Mouse (Mus musculus) midbrain, postnatal 0 days (tissue): ENCODE results near the gene Tango2. TPM values are rescaled to one million over a fixed set of nuclear protein-coding genes. Genes with fewer than 3 reads are reported as not detected.
A peak's percentile ranks its signal among the peaks of the same experiment; 100 is the strongest.

Experiments used
- ATAC-seq: fragments of 200-750 bp; cut with Nextera tagmentation; 2 replicates; pipeline ENCODE4 v1.8.0; 2017; ENCODE audit warnings: moderate number of reproducible peaks, mild to moderate bottlenecking, moderate TSS enrichment, moderate library complexity; ENCODE audit not compliant: low FRiP score
- DNase-seq: peaks from one replicate; pipeline ENCODE4 v3.0.0-alpha.2; 2015; ENCODE audit warnings: low spot score
- H3K27ac ChIP-seq: fragments of 300-500 bp; sonication (generic); 2 replicates; pipeline ENCODE4 v1.5.1; 2014; ENCODE audit warnings: low read depth, mild to moderate bottlenecking, low read length, mixed read lengths
- H3K27me3 ChIP-seq: fragments of 300-500 bp; sonication (generic); 2 replicates; pipeline ENCODE4 v1.6.1; 2014; ENCODE audit warnings: low read length, control low read depth, mixed read lengths; ENCODE audit not compliant: insufficient read depth
- H3K36me3 ChIP-seq: fragments of 300-500 bp; sonication (generic); 2 replicates; pipeline ENCODE4 v1.6.1; 2014; ENCODE audit warnings: low read length, control low read depth, mixed read lengths; ENCODE audit not compliant: insufficient read depth
- H3K4me1 ChIP-seq: fragments of 300-500 bp; sonication (generic); 2 replicates; pipeline ENCODE4 v1.6.1; 2014; ENCODE audit warnings: mild to moderate bottlenecking, control low read depth, antibody characterized with exemption, low read length, mixed read lengths; ENCODE audit not compliant: insufficient read depth
- H3K4me2 ChIP-seq: fragments of 300-500 bp; sonication (generic); 2 replicates; pipeline ENCODE4 v1.6.1; 2014; ENCODE audit warnings: low read depth, mild to moderate bottlenecking, low read length, mixed read lengths; ENCODE audit not compliant: poor library complexity, severe bottlenecking
- H3K4me3 ChIP-seq: fragments of 300-500 bp; sonication (generic); 2 replicates; pipeline ENCODE4 v1.5.1; 2014; ENCODE audit warnings: low read depth, mild to moderate bottlenecking, low read length, moderate library complexity
- H3K9ac ChIP-seq: fragments of 300-500 bp; sonication (generic); replicated peaks from 2 replicates; pipeline ENCODE4 v1.6.1; 2014; ENCODE audit warnings: mild to moderate bottlenecking, low read length, moderate library complexity, mixed read lengths; ENCODE audit not compliant: poor library complexity, severe bottlenecking
- H3K9me3 ChIP-seq: fragments of 300-500 bp; sonication (generic); 2 replicates; pipeline ENCODE4 v1.6.1; 2016; ENCODE audit warnings: low read length, control low read depth
- CTCF ChIP-seq: IDR thresholded peaks from 2 replicates; pipeline ENCODE4 v1.5.1; 2016; ENCODE audit warnings: antibody characterized with exemption, mild to moderate bottlenecking
- WGBS: fragments of 180-500 bp; shearing (Covaris S2); extraction: QIAGEN DNeasy Blood & Tissue Kit; methylation state at CpG from one replicate; pipeline ENCODE4 v1.1.7; 2014; 5-methylcytosine and 5-hydroxymethylcytosine counted together
- polyA plus RNA-seq: library from polyadenylated mRNA; unstranded; fragments of >200 nt; fragmentation: Nextera tagmentation; extraction: Ambion mirVana; gene quantifications from 2 replicates; pipeline ENCODE4 v1.2.1, GENCODE M21; 2015
- total RNA-seq: library from RNA; depleted of rRNA; stranded (reverse); fragments of >200 nt; gene quantifications from 2 replicates; pipeline ENCODE4 v1.2.3, GENCODE M21; 2014

Tango2 gene
- total and polyA plus RNA-seq, 2 experiments from 2014 or later: 44.1 to 88.0 TPM

GRCm38 (mm10) chr16:18343778-18344177 lies 4.1 kb downstream of the Tango2 start:
- under 1% methylated on average over 38 of the region's 38 CpGs for WGBS
- peak overlapping the region; percentile 70 for H3K27ac ChIP-seq
- no peaks in the 10 kb centered on the region for H3K36me3 ChIP-seq
- no peak; the same call in 1 of the 2 replicates for TF ChIP-seq CTCF
- ATAC-seq (peak; percentile 88), DNase-seq (peak; percentile 98)
- H3K4me2 ChIP-seq: peak overlapping the region; percentile 74
- H3K4me3 ChIP-seq: peak overlapping the region; percentile 47
- H3K9ac ChIP-seq: peak overlapping the region; percentile 57
- H3K4me1 ChIP-seq: peaks cover 17% of the 10 kb centered on the region; the same call in 1 of the 2 replicates
- H3K27me3 ChIP-seq: no peaks in the 10 kb centered on the region
- no peaks in the 10 kb centered on the region for H3K9me3 ChIP-seq

- Histone ChIP-seq H3K27ac (peak overlapping the region; percentile 39), H3K4me1 (peaks cover 17% of the 10 kb centered on the region; the same call in 1 of the 2 replicates), H3K4me3 (peak overlapping the region; percentile 47), H3K9ac (peak overlapping the region; percentile 57), H3K27me3 (no peaks in the 10 kb centered on the region), H3K4me2 (peak overlapping the region; percentile 74), H3K9me3 (no peaks in the 10 kb centered on the region), H3K36me3 (peaks cover 3% of the 10 kb centered on the region; the same call in 1 of the 2 replicates)
- ATAC-seq: peak; percentile 1; the same call in 1 of the 2 replicates
- TF ChIP-seq CTCF: no peak
- 40% methylated on average over 9 of the region's 9 CpGs for WGBS
- no peak for DNase-seq
Observed at GRCm38 (mm10) chr16:18342650-18343570, 5.0 kb downstream of the Tango2 start.

GRCm38 (mm10) chr16:18342076-18342475 lies 5.8 kb downstream of the Tango2 start:
- Histone ChIP-seq H3K4me1 (peaks cover 11% of the 10 kb centered on the region; the same call in 1 of the 2 replicates), H3K9me3 (no peaks in the 10 kb centered on the region), H3K36me3 (peaks cover 3% of the 10 kb centered on the region; the same call in 1 of the 2 replicates), H3K4me2 (no peak overlapping the region), H3K4me3 (no peak overlapping the region), H3K27me3 (no peaks in the 10 kb centered on the region), H3K9ac (0 out of 2 replicates have a peak overlapping the region, but pooled peaks have one; percentile 25), H3K27ac (no peak overlapping the region)
- no peak for ATAC-seq
- no peak for DNase-seq
- 72% methylated on average over 2 of the region's 2 CpGs for WGBS
- no peak for TF ChIP-seq CTCF

- Histone ChIP-seq H3K27ac (no peak overlapping the region), H3K9ac (no peak overlapping the region), H3K9me3 (no peaks in the 10 kb centered on the region), H3K4me3 (no peak overlapping the region), H3K4me2 (no peak overlapping the region), H3K4me1 (peaks cover 11% of the 10 kb centered on the region; the same call in 1 of the 2 replicates), H3K27me3 (no peaks in the 10 kb centered on the region), H3K36me3 (peaks cover 3% of the 10 kb centered on the region; the same call in 1 of the 2 replicates)
- ATAC-seq (no peak), DNase-seq (no peak)
- 95% methylated on average over 8 of the region's 8 CpGs for WGBS
- TF ChIP-seq CTCF: no peak
Observed at GRCm38 (mm10) chr16:18341605-18342004, 6.3 kb downstream of the Tango2 start.

GRCm38 (mm10) chr16:18339866-18340265 lies 8.0 kb downstream of the Tango2 start:
- no peak overlapping the region for H3K9ac ChIP-seq
- no peaks in the 10 kb centered on the region for H3K9me3 ChIP-seq
- no peak overlapping the region for H3K4me3 ChIP-seq
- no peaks in the 10 kb centered on the region for H3K27me3 ChIP-seq
- TF ChIP-seq CTCF: no peak
- peaks cover 3% of the 10 kb centered on the region; the same call in 1 of the 2 replicates for H3K36me3 ChIP-seq
- ATAC-seq: no peak
- no peak overlapping the region for H3K4me2 ChIP-seq
- no peak overlapping the region for H3K27ac ChIP-seq
- DNase-seq: peak; percentile 51
- 50% methylated on average over 1 of the region's 1 CpGs for WGBS
- peaks cover 11% of the 10 kb centered on the region; the same call in 1 of the 2 replicates for H3K4me1 ChIP-seq

GRCm38 (mm10) chr16:18337261-18337660 lies 10.6 kb downstream of the Tango2 start:
- no peak overlapping the region for H3K4me3 ChIP-seq
- H3K9ac ChIP-seq: no peak overlapping the region
- DNase-seq: no peak

More at GRCm38 (mm10) chr16:18337261-18337660, 10.6 kb downstream of the Tango2 start:
- TF ChIP-seq CTCF: no peak
- Histone ChIP-seq H3K27ac (no peak overlapping the region), H3K4me2 (no peak overlapping the region), H3K27me3 (no peaks in the 10 kb centered on the region), H3K36me3 (peaks cover 3% of the 10 kb centered on the region; the same call in 1 of the 2 replicates), H3K4me1 (0 out of 2 replicates have a peak, but pooled peaks cover 3% of the 10 kb centered on the region), H3K9me3 (no peaks in the 10 kb centered on the region)
- WGBS: 85% methylated on average over 4 of the region's 4 CpGs
- ATAC-seq: no peak
